Mouse (Mus musculus) heart, adult 9 months (tissue): ENCODE data around the gene Esr2.

Experiments used
- DNase-seq, 2 experiments: peaks; one replicate each; pipeline ENCODE4 v3.0.0; 2022; ENCODE audit warnings: low spot score in 2 of 2

The Esr2 gene

GRCm38 (mm10) chr12:76085956-76086905 is 90.8 kb downstream of the Esr2 start:
- no peak for DNase-seq

- DNase-seq = no peak
These were observed 92.0 kb downstream of the Esr2 start for GRCm38 (mm10) chr12:76085066-76085465.

- no peak for DNase-seq
These were observed 95.4 kb downstream of the Esr2 start for GRCm38 (mm10) chr12:76081557-76082211.

- DNase-seq = no peak
These were observed 96.0 kb downstream of the Esr2 start for GRCm38 (mm10) chr12:76080876-76081556.

GRCm38 (mm10) chr12:76073981-76074380 is 103.1 kb downstream of the Esr2 start:
- no peak for DNase-seq

- DNase-seq = no peak
These were observed 103.8 kb downstream of the Esr2 start for GRCm38 (mm10) chr12:76073066-76073826.

GRCm38 (mm10) chr12:76071935-76072849 is 104.9 kb downstream of the Esr2 start:
- DNase-seq = peak in 1 of 2 experiments; percentile 38
